Mouse (Mus musculus) macrophage (primary cell): ENCODE measurements around the gene Ezh1. TPM values are rescaled to one million over a fixed set of nuclear protein-coding genes. Genes with fewer than 3 reads are reported as not detected.

Experiments
- H3K27ac ChIP-seq: fragments of 350-480 bp; formaldehyde crosslinking; 2 replicates; pipeline ENCODE4 v1.9.0; 2021
- H3K36me3 ChIP-seq: fragments of 350-480 bp; formaldehyde crosslinking; 2 replicates; pipeline ENCODE4 v1.9.0; 2021; ENCODE audit errors: inconsistent target
- H3K4me3 ChIP-seq: fragments of 350-480 bp; formaldehyde crosslinking; 2 replicates; pipeline ENCODE4 v1.9.0; 2021; ENCODE audit errors: inconsistent target
- H3K79me2 ChIP-seq: fragments of 350-480 bp; formaldehyde crosslinking; 2 replicates; pipeline ENCODE4 v1.9.0; 2021; ENCODE audit errors: inconsistent target
- WGBS: methylation state at CpG from one replicate; pipeline ENCODE4 v1.1.7; 2026; ENCODE audit warnings: inconsistent platforms; ENCODE audit not compliant: missing documents; 5-methylcytosine and 5-hydroxymethylcytosine counted together
- polyA plus RNA-seq: library from polyadenylated mRNA; stranded (reverse); fragments of 250-400 nt; gene quantifications from 3 replicates; pipeline ENCODE4 v1.2.4, GENCODE M21; 2018; ENCODE audit warnings: inconsistent platforms

The Ezh1 gene
- polyA plus RNA-seq, 1 experiment from 2014 or later: 40.4 TPM

- WGBS: 94% methylated on average over 2 of the region's 2 CpGs
- no peak overlapping the region for H3K4me3 ChIP-seq
- no peaks in the 10 kb centered on the region for H3K36me3 ChIP-seq
- H3K79me2 ChIP-seq: no peaks in the 10 kb centered on the region
- H3K27ac ChIP-seq: no peak overlapping the region
These were observed 75.2 kb downstream of the Ezh1 start for GRCm38 (mm10) chr11:101151063-101151462.

DNA sequence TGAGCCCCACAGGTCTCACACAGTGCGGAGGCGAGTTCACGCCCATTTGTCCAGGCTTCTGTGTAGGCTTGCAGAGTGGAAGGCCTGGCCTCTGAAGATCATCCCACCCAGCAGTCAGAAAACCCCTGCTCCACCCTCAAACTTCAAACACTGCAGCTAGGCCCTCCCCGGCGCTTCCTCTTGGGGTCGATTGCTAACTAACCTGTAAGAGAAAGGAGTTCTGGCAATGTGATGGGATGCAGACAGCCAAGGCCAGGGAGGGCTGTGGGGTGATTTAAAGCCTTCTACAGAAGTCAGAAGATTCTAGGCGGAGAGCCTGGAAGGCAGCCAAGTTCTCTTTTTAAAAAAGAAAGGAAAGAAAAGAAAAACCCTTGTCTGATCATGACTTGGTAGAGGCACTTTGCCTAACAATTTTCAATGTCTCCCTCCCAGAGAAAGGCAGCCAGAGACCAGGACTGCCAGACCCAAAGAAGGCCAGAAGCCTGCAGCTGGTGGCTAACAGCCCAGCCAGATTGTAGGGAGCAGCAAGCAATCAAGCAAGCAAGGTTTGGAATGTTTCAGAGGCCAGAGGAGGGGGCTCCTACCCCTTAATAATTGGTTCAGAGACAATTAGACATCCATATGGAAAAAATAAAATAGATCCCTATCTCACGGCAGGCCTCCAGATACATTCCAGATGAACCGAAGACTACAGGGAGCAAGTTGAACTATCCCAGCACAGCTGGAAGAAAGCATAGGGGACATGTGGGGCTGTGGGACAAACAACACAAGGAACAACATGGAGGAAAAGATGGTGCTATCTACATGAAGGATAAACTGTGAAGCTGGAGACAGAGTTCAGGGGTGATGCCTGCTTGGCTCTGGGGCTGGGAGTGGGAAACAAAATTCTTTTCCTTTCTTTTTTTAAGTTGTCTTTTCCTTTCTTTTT, 76.8 kb downstream of the Ezh1 start:
- Histone ChIP-seq H3K4me3 (no peak overlapping the region), H3K36me3 (no peaks in the 10 kb centered on the region), H3K27ac (no peak overlapping the region), H3K79me2 (no peaks in the 10 kb centered on the region)
- WGBS: 59% methylated on average over 9 of the region's 9 CpGs

DNA sequence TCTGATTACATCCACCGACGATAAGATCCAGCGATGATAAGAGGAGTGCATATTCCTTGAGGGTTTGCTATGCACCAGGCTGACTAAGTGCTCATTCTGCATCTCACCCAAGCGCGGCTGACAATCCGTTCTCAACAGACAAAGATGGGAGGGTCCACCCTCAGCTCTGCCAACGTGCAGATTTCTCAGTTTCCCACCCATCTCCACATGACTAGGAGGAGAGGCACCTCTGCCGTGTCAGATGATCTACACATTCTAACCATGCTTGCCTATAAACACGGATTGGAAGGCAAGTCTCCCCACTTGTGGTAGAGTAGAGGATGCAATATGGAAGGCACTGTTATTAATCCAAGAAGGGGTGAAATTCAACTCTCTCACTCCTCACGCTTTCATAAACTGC, 77.5 kb downstream of the Ezh1 start:
- Histone ChIP-seq H3K4me3 (no peak overlapping the region), H3K27ac (no peak overlapping the region), H3K79me2 (no peaks in the 10 kb centered on the region), H3K36me3 (no peaks in the 10 kb centered on the region)
- WGBS: 89% methylated on average over 10 of the region's 10 CpGs

GRCm38 (mm10) chr11:101146377-101146776, 79.9 kb downstream of the Ezh1 start:
- no peak overlapping the region for H3K4me3 ChIP-seq
- WGBS: 82% methylated on average over 6 of the region's 10 CpGs
- no peaks in the 10 kb centered on the region for H3K36me3 ChIP-seq
- H3K79me2 ChIP-seq: no peaks in the 10 kb centered on the region
- H3K27ac ChIP-seq: no peak overlapping the region

DNA sequence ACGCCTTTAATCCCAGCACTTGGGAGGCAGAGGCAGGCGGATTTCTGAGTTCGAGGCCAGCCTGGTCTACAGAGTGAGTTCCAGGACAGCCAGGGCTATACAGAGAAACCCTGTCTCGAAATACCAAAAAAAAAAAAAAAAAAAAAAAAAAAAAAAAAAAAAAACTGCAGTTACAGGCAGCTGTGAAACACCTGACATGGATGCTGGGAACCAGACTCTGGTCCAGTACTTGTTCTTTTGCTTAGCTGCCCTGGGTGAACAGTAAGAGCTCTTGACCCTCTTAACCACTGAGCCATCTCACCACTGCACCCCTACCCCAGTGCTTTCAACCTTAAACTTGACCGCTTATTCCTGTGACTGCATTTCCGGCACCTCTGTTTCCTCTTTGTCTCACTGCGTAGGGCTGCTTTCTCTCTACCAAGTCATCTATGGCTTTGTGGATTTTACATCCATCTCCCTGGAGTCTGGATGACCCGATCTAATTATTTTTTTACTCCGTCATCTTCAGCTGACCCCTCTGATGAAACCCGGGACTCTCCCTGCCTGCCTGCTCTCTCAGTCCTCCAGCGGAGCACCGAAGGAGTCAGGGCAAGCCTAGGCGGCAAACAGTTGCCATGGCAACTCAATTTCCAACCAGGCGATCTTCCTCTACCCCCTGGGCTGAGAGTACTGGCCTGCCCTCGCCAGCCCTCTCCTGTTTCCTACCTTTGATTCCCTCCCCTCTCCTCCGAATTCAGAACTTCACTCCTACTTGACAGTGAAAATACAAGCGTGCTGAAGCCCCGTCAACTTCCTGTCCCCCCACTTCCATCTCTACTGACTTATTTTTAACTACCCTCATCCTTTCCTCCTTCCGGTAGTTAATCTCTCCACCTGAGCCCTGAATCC, 82.7 kb downstream of the Ezh1 start:
- Histone ChIP-seq H3K27ac (0 out of 2 replicates have a peak overlapping the region, but pooled peaks have one; percentile 22), H3K36me3 (no peaks in the 10 kb centered on the region), H3K4me3 (peak overlapping the region; percentile 24), H3K79me2 (no peaks in the 10 kb centered on the region)
- 0% methylated on average over 15 of the region's 19 CpGs for WGBS

DNA sequence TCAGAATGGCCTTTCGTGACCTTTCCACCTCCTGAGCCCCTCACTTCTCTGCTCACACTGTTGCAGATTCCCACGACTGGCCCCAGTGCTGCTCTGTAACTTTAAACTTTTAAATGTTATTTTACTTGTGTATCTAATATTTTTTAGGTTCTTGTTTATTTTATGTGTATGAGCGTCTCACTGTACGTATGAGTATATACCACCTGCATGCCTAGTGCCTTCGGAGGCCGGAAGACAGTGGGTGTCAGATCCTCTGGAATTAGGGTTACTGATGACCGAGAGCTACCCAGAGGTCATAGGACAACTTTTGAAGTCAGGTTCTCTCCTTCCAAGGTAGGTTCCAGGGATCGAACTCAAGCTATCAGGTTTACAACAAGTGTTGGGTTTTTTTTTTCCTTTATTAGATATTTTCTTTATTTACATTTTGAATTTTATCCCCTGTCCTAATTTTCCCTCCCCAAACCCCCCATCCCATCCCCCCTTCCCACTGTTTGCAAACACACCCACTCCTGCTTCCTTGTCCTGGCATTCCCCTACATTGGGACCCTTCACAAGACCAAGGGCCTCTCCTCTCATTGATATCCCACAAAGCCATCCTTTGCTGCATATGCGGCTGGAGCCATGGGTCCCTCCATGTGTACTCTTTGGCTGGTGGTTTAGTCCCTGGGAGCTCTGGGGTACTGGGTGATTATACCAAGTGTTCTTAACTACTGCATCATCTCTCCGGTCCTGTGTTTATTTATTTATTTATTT, 83.9 kb downstream of the Ezh1 start:
- Histone ChIP-seq H3K36me3 (no peaks in the 10 kb centered on the region), H3K79me2 (no peaks in the 10 kb centered on the region), H3K27ac (no peak overlapping the region), H3K4me3 (no peak overlapping the region)
- WGBS: 92% methylated on average over 10 of the region's 10 CpGs

Other genes with a start within 250 kb of the Ezh1 start
- gene Atp6v0a1, start 217.0 kb downstream of the Ezh1 start, polyA plus RNA-seq: 190 to 331 TPM (median 319 TPM) in 3 replicates
- 71.6 to 194 TPM (median 117 TPM) in 3 replicates for gene Naglu, start 156.5 kb downstream of the Ezh1 start, polyA plus RNA-seq
- 0.22 to 0.84 TPM (median 0.32 TPM) in 3 replicates for gene Hsd17b1, start 148.1 kb downstream of the Ezh1 start, polyA plus RNA-seq
- gene Coasy, start 143.9 kb downstream of the Ezh1 start, polyA plus RNA-seq: 18.6 to 23.1 TPM (median 19.3 TPM) in 3 replicates
- gene Mlx, start 139.2 kb downstream of the Ezh1 start, polyA plus RNA-seq: 33.1 to 44.4 TPM (median 37.3 TPM) in 3 replicates
- gene Psmc3ip, start 131.0 kb downstream of the Ezh1 start, polyA plus RNA-seq: 0.90 to 14.7 TPM (median 3.7 TPM) in 3 replicates
- 38.2 to 59.4 TPM (median 44.0 TPM) in 3 replicates for gene Retreg3, start 106.6 kb downstream of the Ezh1 start, polyA plus RNA-seq
- gene Tubg1, start 106.5 kb downstream of the Ezh1 start, polyA plus RNA-seq: 10.9 to 24.7 TPM (median 23.0 TPM) in 3 replicates
- gene Tubg2, start 70.6 kb downstream of the Ezh1 start, polyA plus RNA-seq: 0.13 TPM in 1 of 3 replicates, not detected in the others
- gene Cntnap1, start 55.9 kb downstream of the Ezh1 start, polyA plus RNA-seq: 0.17 to 0.34 TPM (median 0.27 TPM) in 3 replicates
- 0.67 to 3.1 TPM (median 2.7 TPM) in 3 replicates for gene Plekhh3, start 55.1 kb downstream of the Ezh1 start, polyA plus RNA-seq
- gene Ccr10, start 51.0 kb downstream of the Ezh1 start, polyA plus RNA-seq: not detected in 3 replicates
- 0.36 TPM in 1 of 3 replicates, not detected in the others for gene Ramp2, start 19.6 kb upstream of the Ezh1 start, polyA plus RNA-seq
- 90.9 to 128 TPM (median 115 TPM) in 3 replicates for gene Vps25, start 27.2 kb upstream of the Ezh1 start, polyA plus RNA-seq
- not detected in 3 replicates for gene Wnk4, start 34.1 kb upstream of the Ezh1 start, polyA plus RNA-seq
- gene Cntd1, start 52.5 kb upstream of the Ezh1 start, polyA plus RNA-seq: 0.17 to 0.29 TPM in 2 of 3 replicates, not detected in the other
- gene Coa3, start 52.7 kb upstream of the Ezh1 start, polyA plus RNA-seq: 46.1 to 108 TPM (median 103 TPM) in 3 replicates
- 89.3 to 112 TPM (median 98.9 TPM) in 3 replicates for gene Becn1, start 75.8 kb upstream of the Ezh1 start, polyA plus RNA-seq
- 53.0 to 111 TPM (median 98.6 TPM) in 3 replicates for gene Psme3, start 89.8 kb upstream of the Ezh1 start, polyA plus RNA-seq
- gene Aoc2, start 98.6 kb upstream of the Ezh1 start, polyA plus RNA-seq: 0.43 to 1.0 TPM (median 0.67 TPM) in 3 replicates
- gene Aoc3, start 104.1 kb upstream of the Ezh1 start, polyA plus RNA-seq: not detected in 3 replicates
- not detected in 3 replicates for gene G6pc, start 141.1 kb upstream of the Ezh1 start, polyA plus RNA-seq
- gene Aarsd1, start 191.2 kb upstream of the Ezh1 start, polyA plus RNA-seq: 11.0 to 28.5 TPM (median 12.0 TPM) in 3 replicates
- gene Gm27029, start 198.3 kb upstream of the Ezh1 start, polyA plus RNA-seq: 0.82 to 2.1 TPM in 2 of 3 replicates, not detected in the other
- 7.5 to 12.0 TPM (median 11.5 TPM) in 3 replicates for gene Rundc1, start 198.6 kb upstream of the Ezh1 start, polyA plus RNA-seq
- 1.6 to 5.3 TPM in 2 of 3 replicates, not detected in the other for gene Ptges3l, start 198.9 kb upstream of the Ezh1 start, polyA plus RNA-seq
- gene Rpl27, start 215.8 kb upstream of the Ezh1 start, polyA plus RNA-seq: 158 to 680 TPM (median 569 TPM) in 3 replicates
- gene Ifi35, start 221.9 kb upstream of the Ezh1 start, polyA plus RNA-seq: 24.9 to 84.0 TPM (median 72.4 TPM) in 3 replicates
- gene Rnd2, start 238.5 kb upstream of the Ezh1 start, polyA plus RNA-seq: 4.7 to 7.4 TPM (median 6.7 TPM) in 3 replicates
- 611 to 709 TPM (median 617 TPM) in 3 replicates for gene Vat1, start 239.8 kb upstream of the Ezh1 start, polyA plus RNA-seq